Mouse (Mus musculus) ES-E14 (cell line): ENCODE results near the gene Aak1.

Experiments used
- CHD2 ChIP-seq: IDR thresholded peaks from 2 replicates; pipeline ENCODE4 v1.6.1; 2014; ENCODE audit warnings: mild to moderate bottlenecking, low read depth, low read length, inconsistent platforms
- HCFC1 ChIP-seq: IDR thresholded peaks from 2 replicates; pipeline ENCODE4 v1.6.1; 2012; ENCODE audit warnings: low read length, inconsistent platforms, borderline replicate concordance; ENCODE audit not compliant: insufficient read depth
- MAFK ChIP-seq: IDR thresholded peaks from 2 replicates; pipeline ENCODE4 v1.6.1; 2014; ENCODE audit warnings: mild to moderate bottlenecking, low read depth, low read length, inconsistent platforms; ENCODE audit not compliant: insufficient read depth
- ZC3H11A ChIP-seq: IDR thresholded peaks from 2 replicates; pipeline ENCODE4 v1.6.1; 2012; ENCODE audit warnings: low read depth, mild to moderate bottlenecking, inconsistent platforms, low read length, borderline replicate concordance
- ZNF384 ChIP-seq: IDR thresholded peaks from 2 replicates; pipeline ENCODE4 v1.6.1; 2012; ENCODE audit warnings: low read depth, low read length, inconsistent platforms

DNA sequence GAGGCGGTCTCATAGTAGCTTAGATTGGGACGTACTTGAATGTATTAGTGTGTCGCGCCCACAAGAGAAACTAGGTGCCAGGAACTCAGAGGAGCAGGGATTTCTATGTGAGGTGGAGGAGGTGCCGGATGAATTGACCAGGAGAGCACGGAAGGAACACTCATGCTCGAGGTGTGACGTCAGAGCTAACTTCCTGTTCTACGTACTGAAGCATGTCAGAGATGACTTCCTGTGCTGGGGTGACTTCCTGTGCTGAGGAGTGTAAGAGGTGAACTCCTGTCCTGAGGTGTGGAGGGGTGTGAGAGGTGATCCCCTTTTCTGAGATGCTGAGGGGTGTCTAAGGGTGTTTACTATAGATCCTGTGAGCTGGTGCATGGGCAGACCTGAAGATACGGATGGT lies 22.5 kb downstream of the Aak1 start:
- TF ChIP-seq MAFK = no peak
- TF ChIP-seq ZNF384 = no peak
- TF ChIP-seq ZC3H11A = no peak
- TF ChIP-seq HCFC1 = no peak
- no peak for TF ChIP-seq CHD2
